Mouse (Mus musculus) heart, adult 2 months (tissue): ENCODE results near the gene Snd1.

Experiments
- CTCF ChIP-seq: fragments of 200-600 bp; IDR thresholded peaks from 2 replicates; pipeline ENCODE4 v1.8.1; 2022; ENCODE audit warnings: antibody characterized with exemption, mild to moderate bottlenecking, moderate library complexity
- EP300 ChIP-seq: fragments of 200-500 bp; IDR thresholded peaks from 2 replicates; pipeline ENCODE4 v1.6.1; 2011; ENCODE audit warnings: low read depth, low read length, control low read depth; ENCODE audit not compliant: insufficient read depth
- POLR2A ChIP-seq: fragments of 200-500 bp; IDR thresholded peaks from 2 replicates; pipeline ENCODE4 v1.6.1; 2011; ENCODE audit warnings: mild to moderate bottlenecking, low read depth, low read length, control low read depth; ENCODE audit not compliant: insufficient read depth

GRCm38 (mm10) chr6:28981585-28981948 lies 506.6 kb downstream of the Snd1 start:
- TF ChIP-seq EP300 (no peak), POLR2A (no peak), CTCF (no peak)
